Mouse (Mus musculus) G1E (cell line): ENCODE data around the gene Fam166a. TPM values are rescaled to one million over a fixed set of nuclear protein-coding genes. Genes with fewer than 3 reads are reported as not detected.

Experiments
- ATAC-seq: 2 replicates; pipeline ENCODE4 v1.8.0; 2016; ENCODE audit warnings: mild to moderate bottlenecking; ENCODE audit not compliant: insufficient number of reproducible peaks, poor library complexity, low FRiP score, severe bottlenecking; ENCODE audit errors: extremely low read depth
- DNase-seq: peaks from one replicate; pipeline ENCODE4 v3.0.0; 2012; ENCODE audit warnings: low spot score
- H3K27me3 ChIP-seq: 2 replicates; pipeline ENCODE4 v1.6.1; 2012; ENCODE audit warnings: mild to moderate bottlenecking, low read length, inconsistent platforms; ENCODE audit not compliant: insufficient read depth
- H3K36me3 ChIP-seq: replicated peaks from 2 replicates; pipeline ENCODE3; 2012; ENCODE audit warnings: mild to moderate bottlenecking, inconsistent platforms
- H3K4me1 ChIP-seq: 2 replicates; pipeline ENCODE4 v1.6.1; 2012; ENCODE audit warnings: low read depth, low read length, inconsistent platforms, mixed read lengths; ENCODE audit not compliant: insufficient read depth
- H3K4me3 ChIP-seq: 2 replicates; pipeline ENCODE4 v1.5.1; 2012; ENCODE audit warnings: low read depth, mild to moderate bottlenecking, inconsistent platforms, low read length, moderate library complexity, mixed read lengths
- H3K9me3 ChIP-seq: replicated peaks from 2 replicates; pipeline ENCODE4 v1.6.1; 2012; ENCODE audit warnings: inconsistent platforms
- CTCF ChIP-seq: IDR thresholded peaks from 2 replicates; pipeline ENCODE4 v1.5.1; 2012; ENCODE audit warnings: low read depth, low read length, inconsistent platforms, mixed read lengths
- GATA1 ChIP-seq: IDR thresholded peaks from 2 replicates; pipeline ENCODE4 v1.6.1; 2012; ENCODE audit warnings: borderline replicate concordance, low read length, inconsistent platforms, mixed read lengths
- GATA2 ChIP-seq: IDR thresholded peaks from 2 replicates; pipeline ENCODE4 v1.6.1; 2012; ENCODE audit warnings: low read depth, low read length, inconsistent platforms, borderline replicate concordance
- POLR2AphosphoS5 ChIP-seq: IDR thresholded peaks from 2 replicates; pipeline ENCODE4 v1.6.1; 2012; ENCODE audit warnings: low read depth, low read length, inconsistent platforms; ENCODE audit not compliant: insufficient replicate concordance
- TAL1 ChIP-seq: conservative IDR thresholded peaks from 2 replicates; pipeline ENCODE4 v1.6.1; 2012; ENCODE audit warnings: low read depth, low read length, inconsistent platforms, mixed read lengths
- polyA plus RNA-seq: library from polyadenylated mRNA; stranded (reverse); fragments of >175 nt; gene quantifications from 2 replicates; pipeline ENCODE4 v1.2.3, GENCODE M21; 2012
- total RNA-seq, 2 experiments: library from RNA; stranded (forward) in 1 of 2; stranded (reverse) in 1 of 2; fragments of 200-1000 nt in 1 of 2; fragments of >200 nt in 1 of 2; fragmentation: Nextera tagmentation in 1 of 2; gene quantifications; 2 replicates each; pipeline ENCODE4 v1.2.3; 2014 to 2017

Gene Fam166a
- total and polyA plus RNA-seq, 3 experiments: not detected

DNA sequence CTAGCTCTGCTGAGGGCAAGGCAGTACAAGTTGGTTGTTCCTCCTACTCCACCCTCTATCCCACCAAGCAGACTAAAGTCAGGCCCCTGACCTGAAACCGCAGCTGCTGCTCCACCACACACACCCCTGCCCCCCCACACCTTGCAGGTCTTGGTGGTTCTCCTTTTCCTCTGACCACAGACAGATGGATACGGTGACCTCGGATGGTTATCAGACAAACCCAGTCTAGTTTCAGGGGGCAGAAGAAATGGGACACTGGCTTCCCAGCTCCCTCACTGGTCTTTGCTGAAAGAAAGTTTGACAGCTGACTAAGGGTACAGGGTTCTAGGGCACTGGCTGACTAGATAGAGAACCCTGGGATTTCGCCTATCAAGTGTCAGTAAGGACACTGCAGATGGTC lies 14.9 kb downstream of the Fam166a start:
- peak overlapping the region; percentile 61; the same call in 1 of the 2 replicates for H3K4me3 ChIP-seq
- peak; percentile 82 for DNase-seq

DNA sequence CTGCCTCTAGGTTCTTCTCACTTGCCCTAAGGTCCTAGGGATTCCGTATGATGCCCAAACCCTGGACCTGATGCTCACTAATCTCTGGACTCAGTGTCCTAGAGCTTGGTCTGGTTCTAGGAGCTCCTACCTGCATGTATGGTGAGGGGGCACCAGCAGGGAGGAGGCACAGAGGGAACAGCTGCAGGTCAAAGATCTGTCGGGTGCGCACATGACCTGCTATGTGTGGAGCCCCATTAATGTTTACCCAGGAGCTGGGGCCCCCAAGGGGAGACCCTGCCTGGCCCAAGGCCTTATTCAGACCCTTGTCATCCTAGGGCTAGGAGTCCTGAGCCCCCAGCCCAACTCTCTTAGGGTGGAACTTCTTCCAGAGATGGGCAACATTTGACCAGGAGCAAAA lies 15.5 kb downstream of the Fam166a start, which contains the start of gene Slc34a3:
Gene Slc34a3, minus strand, starts transcription at position 315 of the 400 bp plus-strand sequence.
- peaks cover 48% of the 10 kb centered on the region for H3K27me3 ChIP-seq
- H3K9me3 ChIP-seq: no peaks in the 10 kb centered on the region
- peaks cover 97% of the 10 kb centered on the region for H3K4me1 ChIP-seq
- TF ChIP-seq POLR2AphosphoS5: no peak
- TF ChIP-seq GATA1: no peak
- TF ChIP-seq CTCF: no peak
- TF ChIP-seq GATA2: no peak
- no peak for TF ChIP-seq TAL1
- H3K36me3 ChIP-seq: peaks cover 4% of the 10 kb centered on the region
- DNase-seq (no peak), ATAC-seq (no peak)
- H3K4me3 ChIP-seq: peak within 1 kb of the TSS; percentile 61; the same call in 1 of the 2 replicates

More for the DNA sequence above, 14.9 kb downstream of the Fam166a start:
- H3K4me1 ChIP-seq: peaks cover 99% of the 10 kb centered on the region
- peaks cover 44% of the 10 kb centered on the region for H3K27me3 ChIP-seq
- peaks cover 4% of the 10 kb centered on the region for H3K36me3 ChIP-seq
- TF ChIP-seq POLR2AphosphoS5: no peak
- peak; percentile 89 for TF ChIP-seq TAL1
- no peak for TF ChIP-seq GATA1
- H3K9me3 ChIP-seq: no peaks in the 10 kb centered on the region
- peak; percentile 64 for ATAC-seq

- H3K36me3 ChIP-seq: peaks cover 4% of the 10 kb centered on the region
- ATAC-seq (no peak), DNase-seq (no peak)
- H3K27me3 ChIP-seq: peaks cover 52% of the 10 kb centered on the region
- H3K4me3 ChIP-seq: peak overlapping the region; percentile 61; the same call in 1 of the 2 replicates
- H3K9me3 ChIP-seq: no peaks in the 10 kb centered on the region
- TF ChIP-seq GATA1: no peak
- no peak for TF ChIP-seq TAL1
- no peak for TF ChIP-seq CTCF
- TF ChIP-seq GATA2: no peak
- no peak for TF ChIP-seq POLR2AphosphoS5
- peaks cover 97% of the 10 kb centered on the region for H3K4me1 ChIP-seq
These were observed 16.1 kb downstream of the Fam166a start for GRCm38 (mm10) chr2:25234551-25235220.

DNA sequence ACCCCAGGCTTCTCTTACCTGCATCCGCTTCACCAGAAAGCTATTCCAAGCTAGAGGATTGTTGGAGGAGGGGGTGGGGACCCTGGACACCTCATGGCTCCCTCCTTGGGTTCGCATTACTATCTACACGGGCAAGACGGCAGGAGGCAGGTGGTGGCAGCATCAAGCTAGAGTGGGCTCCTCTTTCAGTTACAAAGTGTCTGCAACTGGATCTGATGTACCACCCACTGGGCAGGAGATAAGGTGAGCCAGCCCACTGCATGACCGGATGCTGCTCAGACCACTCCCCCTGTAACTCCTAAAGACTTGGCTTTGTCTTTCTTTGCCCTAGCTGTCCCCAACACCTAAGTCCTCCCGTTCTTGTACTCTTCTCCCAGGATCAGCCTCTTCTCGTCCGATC lies 18.1 kb downstream of the Fam166a start, which contains the start of gene Rnf224:
Gene Rnf224, minus strand, starts transcription at position 174 of the 400 bp plus-strand sequence.
- Histone ChIP-seq H3K4me3 (peak within 1 kb of the TSS; percentile 18; the same call in 1 of the 2 replicates), H3K4me1 (peaks cover 97% of the 10 kb centered on the region), H3K9me3 (no peaks in the 10 kb centered on the region), H3K27me3 (peaks cover 41% of the 10 kb centered on the region), H3K36me3 (peaks cover 2% of the 10 kb centered on the region)
- TF ChIP-seq POLR2AphosphoS5 (no peak), TAL1 (no peak), GATA2 (no peak)
- DNase-seq: no peak
- no peak for ATAC-seq

DNA sequence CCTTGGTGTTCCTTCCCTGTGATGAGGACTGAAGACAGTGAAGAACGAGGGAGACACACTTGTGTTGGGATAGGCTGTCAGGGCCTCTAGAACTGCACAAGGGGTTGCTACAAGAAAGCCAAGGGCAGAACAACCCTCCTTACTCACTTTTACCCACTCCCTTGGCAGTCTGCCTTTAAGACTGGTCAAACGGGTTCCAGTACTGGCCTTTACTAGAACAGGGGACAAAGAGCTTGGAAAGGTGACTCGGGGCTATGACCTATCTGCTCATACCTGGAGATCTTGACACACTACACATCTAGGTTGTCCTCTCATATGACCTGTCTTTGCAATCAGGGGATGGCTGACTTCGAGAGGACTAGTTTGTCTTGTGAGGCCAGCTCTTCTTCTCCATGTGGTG lies 19.0 kb downstream of the Fam166a start:
- H3K36me3 ChIP-seq: no peaks in the 10 kb centered on the region
- no peaks in the 10 kb centered on the region for H3K9me3 ChIP-seq
- no peak for TF ChIP-seq GATA2
- no peak for TF ChIP-seq CTCF
- ATAC-seq (no peak), DNase-seq (no peak)
- H3K27me3 ChIP-seq: peaks cover 42% of the 10 kb centered on the region
- H3K4me1 ChIP-seq: peaks cover 97% of the 10 kb centered on the region
- H3K4me3 ChIP-seq: no peak overlapping the region

DNA sequence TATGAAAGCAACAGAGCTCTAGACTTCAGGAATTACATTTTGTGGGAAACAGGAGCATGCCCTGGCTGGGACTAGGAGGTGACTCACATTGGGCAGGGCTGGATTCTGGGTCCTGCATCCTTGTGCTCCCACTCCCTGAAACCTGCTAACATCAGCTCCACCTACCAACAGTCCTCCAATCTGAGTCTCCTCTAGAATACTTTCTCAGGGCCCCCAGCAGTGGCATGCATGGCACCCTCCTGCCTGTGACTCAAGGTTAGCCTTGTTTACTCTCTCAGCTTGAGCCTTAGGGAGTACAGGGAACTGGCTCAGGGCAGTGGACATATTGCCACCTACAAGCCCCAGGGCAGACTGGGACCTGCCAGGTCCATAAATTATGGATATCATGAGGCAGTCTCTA lies 19.6 kb downstream of the Fam166a start:
- ATAC-seq (no peak), DNase-seq (no peak)
- no peak for TF ChIP-seq GATA2
- no peak for TF ChIP-seq TAL1
- TF ChIP-seq POLR2AphosphoS5: no peak
- no peak for TF ChIP-seq CTCF
- no peak for TF ChIP-seq GATA1
- H3K9me3 ChIP-seq: no peaks in the 10 kb centered on the region
- peaks cover 97% of the 10 kb centered on the region for H3K4me1 ChIP-seq
- no peak overlapping the region for H3K4me3 ChIP-seq
- peaks cover 1% of the 10 kb centered on the region for H3K36me3 ChIP-seq
- peaks cover 48% of the 10 kb centered on the region for H3K27me3 ChIP-seq
